Mouse (Mus musculus): Measurements from ENCODE around the gene Psmb1.
"Not testable (repeated sequence)": the region's sequence is repeated elsewhere in the genome, so short reads cannot be mapped to it uniquely, and the experiment has no call there.

Gene Psmb1

GRCm38 (mm10) chr17:15459761-15460160 is 39.8 kb downstream of the Psmb1 start:
- no peak for DNase-seq (ENCODE audit: low spot score)

- DNase-seq (ENCODE audit: low spot score), result no peak
Measured at GRCm38 (mm10) chr17:15456595-15456994, 43.0 kb downstream of the Psmb1 start.

- no peak for DNase-seq (ENCODE audit: low spot score)
Measured at GRCm38 (mm10) chr17:15455203-15455602, 44.3 kb downstream of the Psmb1 start.

- no peak for DNase-seq (ENCODE audit: low spot score)
Measured at GRCm38 (mm10) chr17:15449606-15450005, 49.9 kb downstream of the Psmb1 start.

- DNase-seq (ENCODE audit: low spot score), result not testable (repeated sequence)
Measured at GRCm38 (mm10) chr17:15449144-15449543, 50.4 kb downstream of the Psmb1 start.

- DNase-seq (ENCODE audit: low spot score), result no peak
Measured at GRCm38 (mm10) chr17:15447831-15448230, 51.7 kb downstream of the Psmb1 start.

GRCm38 (mm10) chr17:15445421-15445820 is 54.1 kb downstream of the Psmb1 start:
- no peak for DNase-seq (ENCODE audit: low spot score)

GRCm38 (mm10) chr17:15440463-15441121 is 59.0 kb downstream of the Psmb1 start:
- DNase-seq (ENCODE audit: low spot score), result no peak

- no peak for DNase-seq (ENCODE audit: low spot score)
Measured at GRCm38 (mm10) chr17:15440067-15440462, 59.5 kb downstream of the Psmb1 start.

GRCm38 (mm10) chr17:15434748-15435147 is 64.8 kb downstream of the Psmb1 start:
- DNase-seq (ENCODE audit: low spot score), result no peak

- no peak for DNase-seq (ENCODE audit: low spot score)
Measured at GRCm38 (mm10) chr17:15432036-15432435, 67.5 kb downstream of the Psmb1 start.

- no peak for DNase-seq (ENCODE audit: low spot score)
Measured at GRCm38 (mm10) chr17:15431551-15431950, 68.0 kb downstream of the Psmb1 start.

GRCm38 (mm10) chr17:15431021-15431514 is 68.5 kb downstream of the Psmb1 start:
- DNase-seq (ENCODE audit: low spot score), result no peak

GRCm38 (mm10) chr17:15429937-15430336 is 69.6 kb downstream of the Psmb1 start:
- no peak for DNase-seq (ENCODE audit: low spot score)

- no peak for DNase-seq (ENCODE audit: low spot score)
Measured at GRCm38 (mm10) chr17:15429451-15429850, 70.1 kb downstream of the Psmb1 start.

GRCm38 (mm10) chr17:15425931-15426330 is 73.6 kb downstream of the Psmb1 start:
- DNase-seq (ENCODE audit: low spot score), result no peak

Measured in ovary, postnatal 36 days (tissue).